Mouse (Mus musculus): ENCODE data around the gene Zfp78.
"Not testable (repeated sequence)": the region's sequence is repeated elsewhere in the genome, so short reads cannot be mapped to it uniquely, and the experiment has no call there.

The Zfp78 gene

DNA sequence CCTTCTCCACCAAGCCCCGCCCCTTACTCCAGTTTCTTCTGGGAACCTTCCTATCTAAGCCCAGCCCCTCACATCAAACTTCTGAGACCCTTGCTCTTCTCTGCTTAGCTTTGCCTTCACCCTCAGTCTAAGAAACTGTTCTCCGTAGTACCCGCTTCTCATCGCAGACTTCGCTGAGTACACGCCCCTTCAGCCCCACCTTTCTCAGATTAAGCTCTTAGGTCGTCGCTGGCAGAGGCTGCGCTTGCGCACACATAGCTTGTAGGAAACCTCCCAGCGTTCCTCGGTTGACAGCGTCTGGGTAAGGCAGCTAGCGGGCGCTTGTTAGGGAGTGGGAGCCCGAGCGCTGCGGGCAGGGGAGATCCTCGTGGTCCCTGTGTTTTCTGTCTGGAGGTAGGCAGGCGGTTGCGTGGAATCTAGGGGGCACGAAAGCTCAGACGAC, at the start of gene Zfp78:
Zfp78 (plus strand) TSS at position 234 of the 442 bp plus-strand sequence.
- DNase-seq (ENCODE audit: extremely low spot score, low read depth, low spot score), result no peak

DNA sequence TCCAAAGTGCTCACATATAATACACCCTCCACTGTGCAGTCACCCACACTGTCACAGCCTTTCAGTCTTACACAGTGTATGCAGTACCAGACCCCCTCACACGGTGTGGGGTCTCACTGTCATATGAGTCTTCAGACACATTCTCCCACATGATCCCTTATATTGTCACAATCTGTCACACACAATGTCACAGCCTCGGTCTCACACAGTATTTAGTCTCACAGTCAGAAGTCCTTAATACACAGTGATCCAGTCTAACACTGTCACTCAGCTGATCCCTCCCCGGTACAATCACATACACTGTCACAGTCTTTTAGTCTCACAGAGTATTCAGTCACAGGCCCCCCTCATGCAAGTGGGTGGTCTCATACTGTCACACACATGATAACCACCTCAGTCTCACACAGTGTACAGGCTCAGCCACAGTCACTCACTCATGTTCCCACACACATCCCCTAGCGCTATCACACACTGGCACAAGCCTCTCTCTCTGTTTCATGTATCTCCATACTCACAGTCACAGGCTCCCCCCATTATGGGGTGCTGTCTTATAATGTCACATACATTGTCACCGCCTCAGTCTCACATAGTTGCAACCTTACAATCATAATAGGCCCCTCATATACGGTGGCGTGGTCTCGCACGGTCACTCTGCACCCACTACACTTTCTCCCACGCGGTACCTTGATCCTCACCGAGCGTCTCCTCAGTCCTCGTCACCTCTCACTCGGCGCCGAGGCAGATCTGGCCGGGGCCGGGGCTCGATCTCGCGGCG, 32.4 kb upstream of the Zfp78 start:
- no peak for DNase-seq (ENCODE audit: extremely low spot score, low read depth, low spot score)

- peak; percentile 42 for DNase-seq (ENCODE audit: extremely low spot score, low read depth, low spot score)
Observed at GRCm38 (mm10) chr7:6331233-6331956, 31.7 kb upstream of the Zfp78 start, which contains the start of gene Zfp583. TSS of gene Zfp583 (minus strand) at chr7:6331285.

GRCm38 (mm10) chr7:6339865-6340264, 23.2 kb upstream of the Zfp78 start:
- no peak for DNase-seq (ENCODE audit: extremely low spot score, low read depth, low spot score)

GRCm38 (mm10) chr7:6343501-6344071, 19.5 kb upstream of the Zfp78 start, which contains the start of gene Gm3854:
TSS of gene Gm3854 (plus strand) at chr7:6343759.
- DNase-seq (ENCODE audit: extremely low spot score, low read depth, low spot score), result peak; percentile 77

DNA sequence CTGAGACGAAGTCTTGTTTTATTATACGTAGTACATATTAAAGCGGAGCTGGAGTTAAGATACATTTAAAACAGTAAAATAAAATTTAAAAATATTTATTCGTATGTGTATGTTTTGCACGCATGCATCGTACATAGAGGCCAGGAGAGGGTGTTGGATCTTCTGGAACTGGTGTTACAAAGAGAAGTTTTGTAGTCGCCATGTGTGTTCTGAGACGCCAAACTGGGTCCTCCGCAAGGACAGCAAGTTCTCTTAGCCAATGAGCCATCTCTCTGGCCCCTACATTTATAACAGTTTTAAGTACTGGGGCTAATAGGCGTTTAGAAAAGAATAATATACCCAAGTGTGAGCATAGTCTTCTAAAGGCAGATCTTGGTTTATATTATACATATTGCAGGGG, 19.0 kb upstream of the Zfp78 start:
- no peak for DNase-seq (ENCODE audit: extremely low spot score, low read depth, low spot score)

DNA sequence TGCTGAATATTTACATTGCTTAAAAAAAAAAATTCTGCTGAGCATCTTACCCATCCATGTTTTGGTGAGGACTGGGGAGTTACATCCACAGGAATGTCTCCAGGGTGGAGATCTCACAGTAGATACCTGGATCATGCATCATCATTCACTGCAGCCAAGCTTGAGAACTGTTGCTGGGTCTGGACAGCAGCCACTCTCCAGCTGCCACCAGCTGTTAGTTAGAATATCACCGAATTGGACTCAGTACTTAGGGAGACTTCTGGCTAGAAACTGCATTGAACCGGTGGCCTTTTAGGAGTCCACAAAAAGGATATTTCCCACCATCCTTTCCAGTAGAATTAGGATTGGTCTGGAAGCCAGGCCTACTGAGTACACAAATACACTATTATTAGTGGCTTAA, 5.0 kb upstream of the Zfp78 start:
- no peak for DNase-seq (ENCODE audit: extremely low spot score, low read depth, low spot score)

GRCm38 (mm10) chr7:6358937-6359590, 4.0 kb upstream of the Zfp78 start:
- peak; percentile 91 for DNase-seq (ENCODE audit: extremely low spot score, low read depth, low spot score)

- DNase-seq (ENCODE audit: extremely low spot score, low read depth, low spot score), result no peak
Observed at GRCm38 (mm10) chr7:6360477-6361060, 2.5 kb upstream of the Zfp78 start.

DNA sequence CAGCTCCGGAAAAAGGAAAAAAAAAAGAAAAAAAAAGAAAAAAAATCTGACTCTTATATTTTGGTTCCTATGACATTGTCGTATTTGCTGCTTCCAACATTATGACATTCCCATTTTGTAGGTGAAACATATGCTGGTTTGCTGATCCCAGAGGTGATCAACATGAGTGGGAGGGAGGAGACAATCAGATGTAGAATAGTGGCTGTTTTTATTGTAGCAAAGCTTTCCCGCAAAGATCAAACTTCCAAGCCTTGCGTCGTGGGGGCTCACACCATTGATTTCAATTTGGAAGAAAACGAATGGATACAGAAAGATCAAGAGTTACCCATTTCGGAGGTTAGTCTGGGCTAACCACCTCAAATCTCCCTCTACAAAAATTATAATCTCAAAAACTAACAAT, 1.3 kb upstream of the Zfp78 start:
- DNase-seq (ENCODE audit: extremely low spot score, low read depth, low spot score), result no peak

DNA sequence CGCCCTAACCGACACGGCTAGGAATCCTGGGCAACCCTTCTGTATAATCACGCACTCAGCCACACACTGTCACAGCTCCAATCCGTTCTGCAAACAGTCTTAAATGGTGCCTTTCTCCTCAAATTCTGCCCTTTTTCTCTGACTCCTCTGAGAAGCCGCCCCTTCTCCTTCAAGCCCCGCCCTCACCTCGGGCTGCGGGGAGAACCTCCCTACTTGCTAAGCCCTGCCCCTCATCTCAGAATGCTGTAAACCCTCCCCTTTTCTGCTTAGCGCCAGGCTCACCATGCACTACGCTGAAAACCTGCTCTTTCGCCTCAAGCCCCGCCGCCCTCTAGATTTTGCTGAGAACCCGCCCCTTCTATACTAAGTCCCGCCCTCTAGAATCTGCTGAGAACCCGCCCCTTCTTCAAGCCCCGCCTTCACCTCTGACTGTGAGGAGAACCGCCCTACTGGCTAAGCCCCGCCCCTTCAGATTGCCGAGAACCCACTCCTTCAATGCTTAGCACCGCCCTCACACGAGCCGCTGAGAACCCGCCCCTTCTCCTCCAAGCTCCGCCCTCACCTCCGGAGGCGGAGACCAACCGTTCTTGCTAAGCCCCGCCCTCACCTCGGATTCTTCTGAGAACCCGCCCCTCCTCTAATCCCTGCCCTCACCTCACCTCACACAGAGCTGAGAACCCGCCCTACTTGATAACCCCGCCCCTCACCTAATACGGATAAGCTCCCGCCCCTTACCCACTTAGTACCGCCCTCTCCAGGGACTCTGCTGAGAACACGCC, 623 bp upstream of the Zfp78 start:
- DNase-seq (ENCODE audit: extremely low spot score, low read depth, low spot score), result peak; percentile 92

DNA sequence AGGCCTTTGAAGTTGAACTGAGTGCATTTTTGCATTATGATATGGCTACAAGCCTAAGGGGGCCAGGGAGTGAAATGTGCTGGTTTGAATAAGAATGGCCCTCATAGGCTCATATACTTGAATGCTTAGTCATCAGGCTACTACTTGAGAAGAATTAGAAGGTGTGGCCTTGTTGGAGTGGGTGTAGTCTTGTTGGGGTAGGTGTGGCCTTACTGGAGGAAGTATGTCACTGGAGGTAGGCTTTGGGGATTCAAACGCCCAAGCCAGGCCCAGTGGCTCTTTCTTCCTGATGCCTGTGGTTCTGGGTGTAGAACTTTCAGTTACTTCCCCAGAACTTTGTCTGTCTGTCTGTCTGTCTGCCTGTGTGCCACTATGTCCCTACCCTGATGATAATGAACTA, 1.7 kb downstream of the Zfp78 start:
- no peak for DNase-seq (ENCODE audit: extremely low spot score, low read depth, low spot score)

DNA sequence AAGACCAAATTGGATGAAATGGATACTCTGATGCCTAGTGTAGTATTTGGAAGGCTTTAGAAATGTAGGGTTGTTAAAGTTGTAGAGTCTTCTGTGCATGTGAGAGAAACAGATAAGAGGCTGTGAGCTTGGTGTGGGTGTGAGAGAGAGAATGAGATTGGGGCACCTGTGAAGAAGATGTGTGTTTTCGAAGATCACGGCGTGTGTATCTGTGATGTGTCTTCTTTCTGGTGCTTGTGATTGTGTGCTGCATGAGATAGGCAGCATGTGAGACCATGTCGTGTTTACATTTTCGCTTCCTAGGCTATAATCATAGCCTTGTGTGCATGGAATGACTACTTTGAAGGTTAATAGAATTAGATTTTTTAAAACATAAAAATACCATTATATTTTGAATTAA, 4.1 kb downstream of the Zfp78 start:
- no peak for DNase-seq (ENCODE audit: extremely low spot score, low read depth, low spot score)

GRCm38 (mm10) chr7:6368146-6368545, 5.1 kb downstream of the Zfp78 start:
- DNase-seq (ENCODE audit: extremely low spot score, low read depth, low spot score), result not testable (repeated sequence)

GRCm38 (mm10) chr7:6369460-6369859, 6.4 kb downstream of the Zfp78 start:
- no peak for DNase-seq (ENCODE audit: extremely low spot score, low read depth, low spot score)

DNA sequence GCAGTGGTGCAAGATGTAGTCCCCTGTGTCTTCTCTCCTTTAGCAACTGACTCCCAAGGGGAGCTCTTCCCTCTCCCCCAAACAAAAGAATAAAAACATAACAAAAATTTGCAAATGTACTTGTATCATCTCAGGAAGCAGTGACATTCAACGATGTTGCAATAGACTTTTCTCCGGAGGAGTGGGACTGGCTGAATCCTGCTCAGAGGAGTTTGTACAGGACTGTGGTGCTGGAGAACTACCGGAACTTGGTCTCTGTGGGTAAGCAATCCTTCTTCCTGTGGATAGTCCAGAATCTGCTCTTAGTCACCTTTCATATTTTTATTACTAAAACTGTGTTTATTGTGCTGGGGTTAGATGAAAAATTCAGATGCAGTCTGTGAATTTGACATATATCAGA, 9.9 kb downstream of the Zfp78 start:
- DNase-seq (ENCODE audit: extremely low spot score, low read depth, low spot score), result no peak

GRCm38 (mm10) chr7:6378441-6378840, 15.4 kb downstream of the Zfp78 start:
- DNase-seq (ENCODE audit: extremely low spot score, low read depth, low spot score), result no peak

- no peak for DNase-seq (ENCODE audit: extremely low spot score, low read depth, low spot score)
Observed at GRCm38 (mm10) chr7:6381431-6381830, 18.4 kb downstream of the Zfp78 start.

DNA sequence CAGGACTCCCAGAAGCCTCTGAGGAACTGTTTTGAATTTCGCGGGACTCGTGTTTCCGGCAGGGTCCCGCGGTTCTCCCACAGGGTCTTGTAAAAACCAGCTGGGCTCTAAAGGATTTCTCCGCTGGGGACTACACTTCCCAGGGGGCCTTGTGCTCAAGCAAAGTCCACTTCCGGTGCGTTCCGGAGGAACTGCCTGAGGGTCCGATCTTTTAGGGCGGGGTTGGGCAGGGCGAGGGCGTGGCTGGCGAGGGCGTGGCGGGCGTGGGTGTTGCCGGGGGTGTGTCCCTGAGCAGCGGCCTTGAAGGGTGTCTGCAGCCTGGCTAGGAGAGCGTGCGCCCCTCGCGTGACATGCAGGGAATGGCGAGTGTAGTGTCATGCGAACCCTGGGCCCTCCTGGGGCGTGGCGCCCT, 20.0 kb downstream of the Zfp78 start, which contains the start of gene Zfp28:
Zfp28 (plus strand) TSS at position 252 of the 412 bp plus-strand sequence.
- DNase-seq (ENCODE audit: extremely low spot score, low read depth, low spot score), result peak; percentile 92

DNA sequence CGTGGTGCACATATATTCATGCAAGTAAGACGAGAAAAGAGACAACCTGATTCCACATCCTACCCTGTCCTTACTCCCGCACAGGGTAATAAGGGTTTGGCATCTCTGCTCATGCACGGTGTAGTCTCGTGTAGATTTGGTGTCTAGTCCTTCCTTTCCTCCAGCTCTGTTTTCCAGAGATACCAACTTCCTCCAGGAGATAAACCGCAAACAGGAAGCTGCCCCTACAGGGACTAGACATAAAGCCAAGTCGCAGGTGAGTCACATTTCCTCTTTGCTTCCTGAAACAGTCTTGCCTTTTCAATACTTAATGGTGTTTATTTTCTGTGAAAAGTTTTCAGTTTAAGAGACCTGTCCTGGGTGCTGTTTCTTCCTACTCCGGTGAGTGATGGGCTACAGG, 20.9 kb downstream of the Zfp78 start:
- no peak for DNase-seq (ENCODE audit: extremely low spot score, low read depth, low spot score)
